In genomic region chr11:72113296-72113695, GRCm38 (mm10) we compare ENCODE assay signal across 21 mouse cellular contexts. TPM values are rescaled to one million over a fixed set of nuclear protein-coding genes. Genes with fewer than 3 reads are reported as not detected.
DNase-seq lines count a peak whose midpoint lies in the region; ATAC-seq and TF ChIP-seq lines count a peak whose summit lies in the region.
"Had no signal": no experiment of that assay in that cellular context is flagged by ENCODE, and none has a peak within 500 bp of the region (broad histone marks: within the 10 kb centered on the region; RNA-seq: fewer than 3 reads in every experiment).

No protein-coding gene starts in this region.

- H3K4me1 ChIP-seq in CH12.LX (ENCODE audit: control insufficient read depth in 1 of 2, insufficient read depth in 2 of 2) = no peaks in the 10 kb centered on the region
- no peaks in the 10 kb centered on the region for H3K4me1 ChIP-seq in limb, embryonic 14.5 days (ENCODE audit: control insufficient read depth, insufficient read depth, low read length)
- H3K4me1 ChIP-seq: embryonic facial prominence, embryonic 12.5 days; heart, embryonic 15.5 days; neural tube, embryonic 12.5 days had no signal

- no peak overlapping the region for H3K27ac ChIP-seq in CH12.LX (ENCODE audit: insufficient read depth, low read depth)
- H3K27ac ChIP-seq in limb, embryonic 14.5 days (replicated peaks; ENCODE audit: low read depth, low read length) = no peak overlapping the region
- H3K27ac ChIP-seq: embryonic facial prominence, embryonic 12.5 days; forebrain, embryonic 13.5 days; heart, adult 2 months; heart, embryonic 15.5 days; hindbrain, embryonic 10.5 days; neural tube, embryonic 12.5 days had no signal

- peaks cover 79% of the 10 kb centered on the region for H3K27me3 ChIP-seq in CH12.LX (replicated peaks)
- H3K27me3 ChIP-seq in limb, embryonic 14.5 days (ENCODE audit: control insufficient read depth, insufficient read depth, low read length) = no peaks in the 10 kb centered on the region
- H3K27me3 ChIP-seq: embryonic facial prominence, embryonic 12.5 days; forebrain, embryonic 13.5 days; heart, embryonic 15.5 days; neural tube, embryonic 12.5 days had no signal

- TF ChIP-seq POLR2A in CH12.LX (IDR thresholded peaks at IDR 0.05; ENCODE audit: low read depth, low read length) = no peak
- TF ChIP-seq POLR2A in limb, embryonic 14.5 days (IDR thresholded peaks at IDR 0.05; ENCODE audit: borderline replicate concordance, extremely low read depth, insufficient read depth, insufficient read length) = no peak

- 46% methylated on average over 4 of the region's 4 CpGs for WGBS in limb, embryonic 14.5 days

- in situ Hi-C loops in CH12.LX (cut with MboI; ENCODE audit: low pct_ligation_motif_present, low pct_unique_long_range_greater_than_20kb, low sequenced_read_pairs) = no loop called here

- no peak for TF ChIP-seq RAD21 in CH12.LX (IDR thresholded peaks at IDR 0.05; ENCODE audit: low read depth, low read length)

- ATAC-seq in limb, embryonic 14.5 days (ENCODE audit: low FRiP score, low read depth) = no peak
- ATAC-seq in inflammation-experienced regulatory T-cells, adult 6 months = no peak
- ATAC-seq: forebrain, embryonic 13.5 days; liver, postnatal 0 days had no signal

- no peak overlapping the region for H3K4me3 ChIP-seq in CH12.LX (replicated peaks in 1 of 3; ENCODE audit: low read depth in 2 of 3, low read length in 2 of 3, poor library complexity in 1 of 3)
- no peak overlapping the region for H3K4me3 ChIP-seq in limb, embryonic 14.5 days (replicated peaks; ENCODE audit: low read length)
- H3K4me3 ChIP-seq: embryonic facial prominence, embryonic 12.5 days; erythroblast, embryonic 14.5 days; forebrain, embryonic 13.5 days; heart, adult 2 months; heart, embryonic 15.5 days; hindbrain, embryonic 10.5 days; neural tube, embryonic 12.5 days had no signal

- TF ChIP-seq EP300 in CH12.LX (IDR thresholded peaks at IDR 0.05; ENCODE audit: low read length) = no peak

- no peaks in the 10 kb centered on the region for H3K9me3 ChIP-seq in CH12.LX (replicated peaks; ENCODE audit: low read length)
- H3K9me3 ChIP-seq in limb, embryonic 14.5 days (ENCODE audit: control insufficient read depth, low read length) = no peaks in the 10 kb centered on the region
- H3K9me3 ChIP-seq: embryonic facial prominence, embryonic 12.5 days; forebrain, embryonic 13.5 days; heart, embryonic 15.5 days; hindbrain, embryonic 10.5 days; neural tube, embryonic 12.5 days had no signal

- no peak overlapping the region for H3K9ac ChIP-seq in CH12.LX (ENCODE audit: insufficient read depth, low read depth)
- no peak overlapping the region for H3K9ac ChIP-seq in limb, embryonic 14.5 days (ENCODE audit: low read depth, low read length, severe bottlenecking)
- H3K9ac ChIP-seq: embryonic facial prominence, embryonic 12.5 days; forebrain, embryonic 13.5 days; heart, embryonic 15.5 days; liver, postnatal 0 days; neural tube, embryonic 12.5 days had no signal

- peak; percentile 41 for DNase-seq in kidney, postnatal 10 days
- no peak for DNase-seq in kidney, postnatal 25 days
- peak; percentile 17 for DNase-seq in CH12.LX (ENCODE audit: extremely low read depth)
- peak; percentile 39 for DNase-seq in R1 (ENCODE audit: low read depth, low spot score)
- peak; percentile 48 for DNase-seq in limb, embryonic 14.5 days (ENCODE audit: low spot score)
- DNase-seq in layer of hippocampus, postnatal 14 days (ENCODE audit: low spot score in 2 of 2) = no peak
- DNase-seq: adrenal gland, adult 8-10 months; cerebellum, postnatal 10 days; gastrocnemius, postnatal 25 days; heart, adult 2 months; kidney, adult 8-10 months; layer of hippocampus, postnatal 36 days; liver, postnatal 0 days had no signal

- H3K36me3 ChIP-seq in CH12.LX (replicated peaks in 1 of 2; ENCODE audit: control insufficient read depth in 1 of 2, insufficient read depth in 1 of 2, low read length in 1 of 2) = no peaks in the 10 kb centered on the region
- no peaks in the 10 kb centered on the region for H3K36me3 ChIP-seq in limb, embryonic 14.5 days (ENCODE audit: control insufficient read depth, insufficient read depth, low read length)
- H3K36me3 ChIP-seq: embryonic facial prominence, embryonic 12.5 days; heart, embryonic 15.5 days; hindbrain, embryonic 10.5 days; neural tube, embryonic 12.5 days had no signal

- dilution Hi-C loops in CH12.LX (cut with MboI; ENCODE audit: extremely low pct_ligation_motif_present, extremely low pct_unique_long_range_greater_than_20kb, low sequenced_read_pairs) = no loop called here

- no peak overlapping the region for H3K4me2 ChIP-seq in CH12.LX (ENCODE audit: insufficient read depth, low read depth, poor library complexity, severe bottlenecking)
- H3K4me2 ChIP-seq in limb, embryonic 14.5 days (replicated peaks; ENCODE audit: low read depth, low read length, severe bottlenecking) = no peak overlapping the region
- H3K4me2 ChIP-seq: embryonic facial prominence, embryonic 12.5 days; forebrain, embryonic 13.5 days; heart, embryonic 15.5 days; neural tube, embryonic 12.5 days had no signal

- no peaks in the 10 kb centered on the region for H3K79me2 ChIP-seq in CH12.LX (replicated peaks; ENCODE audit: control insufficient read depth, extremely low read depth, insufficient read depth, poor library complexity, severe bottlenecking)

- no peak for TF ChIP-seq CTCF in CH12.LX (conservative IDR thresholded peaks at IDR 0.05 in 1 of 2, IDR thresholded peaks at IDR 0.05 in 1 of 2; ENCODE audit: low read depth in 2 of 2, low read length in 2 of 2)

TF ChIP-seq in CH12.LX, 34 proteins besides CTCF, POLR2A, EP300 and RAD21:
- no peak for TF ChIP-seq CHD1 (IDR thresholded peaks at IDR 0.05; ENCODE audit: low read depth, low read length)
- TF ChIP-seq ZKSCAN1 (IDR thresholded peaks at IDR 0.05; ENCODE audit: borderline replicate concordance, low read depth, low read length) = no peak
- TF ChIP-seq MAX (IDR thresholded peaks at IDR 0.05; ENCODE audit: low read length) = no peak
- no peak for TF ChIP-seq ELF1 (IDR thresholded peaks at IDR 0.05; ENCODE audit: low read depth, low read length)

RNA-seq across cellular contexts. Expression of gene Pitpnm3, which starts 22.3 kb away (rescaled TPM):
- total RNA-seq in CH12.LX (2012; rRNA removed) = 0.04 and 0.59 TPM in 2 replicates
- total RNA-seq in CH12.LX (2014; rRNA removed) = 0.08 TPM in 1 of 2 replicates, not detected in the other
- polyA plus RNA-seq in CH12.LX (2012; ENCODE audit: insufficient read length, low read depth) = 0.31 and 0.35 TPM in 2 replicates
- 1.0 and 1.2 TPM in 2 replicates for polyA plus RNA-seq in limb, embryonic 14.5 days (2012; rRNA removed)
- 0.28 and 0.40 TPM in 2 replicates for polyA plus RNA-seq in limb, embryonic 14.5 days (2014; fragmentation: Nextera tagmentation; extraction: Ambion mirVana)
- polyA plus RNA-seq in inflammation-experienced regulatory T-cells, adult 6 months (2017; shearing (Covaris generic)) = not detected
- total RNA-seq in layer of hippocampus, postnatal 14 days (2021) = 10 to 100 TPM; 20.9 to 22.2 TPM
- total RNA-seq: megakaryocyte-erythroid progenitor cell, adult 5-6 weeks had no signal
- polyA plus RNA-seq: erythroblast, embryonic 14.5 days; liver, postnatal 0 days had no signal

Comparison
In these comparisons a context has a peak if more than half of its experiments do, and no peak if none do; other contexts are left out.
1. DNase-seq: peak in kidney, postnatal 10 days (single experiment), CH12.LX (single experiment), R1 (single experiment) and limb, embryonic 14.5 days (single experiment); none in kidney, postnatal 25 days (0 of 2) and layer of hippocampus, postnatal 14 days (0 of 2).